Mouse (Mus musculus) heart, adult 2 months (tissue): ENCODE measurements around the gene Spdl1. TPM values are rescaled to one million over a fixed set of nuclear protein-coding genes. Genes with fewer than 3 reads are reported as not detected.
A peak's percentile ranks its signal among the peaks of the same experiment; 100 is the strongest.

Experiments used
- DNase-seq, 2 experiments: peaks; one replicate each; pipeline ENCODE4 v3.0.0; 2021
- H3K27ac ChIP-seq: fragments of 200-600 bp; 2 replicates; pipeline ENCODE4 v1.8.1; 2022
- H3K27me3 ChIP-seq: fragments of 200-500 bp; 2 replicates; pipeline ENCODE4 v1.6.1; 2012; ENCODE audit warnings: mild to moderate bottlenecking, low read length, inconsistent platforms, mixed read lengths; ENCODE audit not compliant: control insufficient read depth, insufficient read depth
- H3K36me3 ChIP-seq: fragments of 200-500 bp; 2 replicates; pipeline ENCODE4 v1.6.1; 2012; ENCODE audit warnings: low read length, inconsistent platforms; ENCODE audit not compliant: control insufficient read depth, insufficient read depth
- H3K4me1 ChIP-seq: fragments of 200-500 bp; 2 replicates; pipeline ENCODE4 v1.6.1; 2011; ENCODE audit warnings: low read length; ENCODE audit not compliant: control insufficient read depth, insufficient read depth
- H3K4me3 ChIP-seq: fragments of 200-600 bp; 2 replicates; pipeline ENCODE4 v1.8.1; 2022
- H3K79me2 ChIP-seq: fragments of 200-500 bp; replicated peaks from 2 replicates; pipeline ENCODE4 v1.6.1; 2012; ENCODE audit warnings: mild to moderate bottlenecking, inconsistent platforms, low read length, moderate library complexity, mixed read lengths; ENCODE audit not compliant: control insufficient read depth, insufficient read depth
- H3K9ac ChIP-seq: fragments of 200-500 bp; 2 replicates; pipeline ENCODE4 v1.6.1; 2012; ENCODE audit warnings: low read depth, mild to moderate bottlenecking, control low read depth, inconsistent platforms, low read length, mixed read lengths
- CTCF ChIP-seq: fragments of 200-600 bp; IDR thresholded peaks from 2 replicates; pipeline ENCODE4 v1.8.1; 2022; ENCODE audit warnings: antibody characterized with exemption, mild to moderate bottlenecking, moderate library complexity
- EP300 ChIP-seq: fragments of 200-500 bp; IDR thresholded peaks from 2 replicates; pipeline ENCODE4 v1.6.1; 2011; ENCODE audit warnings: low read depth, low read length, control low read depth; ENCODE audit not compliant: insufficient read depth
- POLR2A ChIP-seq: fragments of 200-500 bp; IDR thresholded peaks from 2 replicates; pipeline ENCODE4 v1.6.1; 2011; ENCODE audit warnings: mild to moderate bottlenecking, low read depth, low read length, control low read depth; ENCODE audit not compliant: insufficient read depth
- WGBS: fragments of 180-500 bp; shearing (Covaris S2); methylation state at CpG from one replicate; pipeline ENCODE4 v1.1.7; 2018; 5-methylcytosine and 5-hydroxymethylcytosine counted together
- intact Hi-C: fragments of 180-260 bp; cut with DNase I; formaldehyde crosslinking; loops from one replicate; pipeline ENCODE4 v1.15.1; 2025
- long read RNA-seq: library from polyadenylated mRNA; stranded (forward); transcript quantifications from one replicate; pipeline ENCODE4 v2.0.0, GENCODE M21; 2021
- polyA plus RNA-seq: library from polyadenylated mRNA; depleted of rRNA; stranded (reverse); fragments of >200 nt; gene quantifications from 2 replicates; pipeline ENCODE4 v1.2.3, GENCODE M21; 2012; rRNA removed
- total RNA-seq, 2 experiments: library from RNA; stranded (reverse); gene quantifications; 2 replicates each; pipeline ENCODE4 v1.2.3; 2021

Spdl1 gene
- total RNA-seq (under 1 TPM; 0.16 to 0.29 TPM), polyA plus RNA-seq (0.06 and 0.08 TPM in 2 replicates)
- long read RNA-seq = 0 reads

GRCm38 (mm10) chr11:34833318-34834086 is at the start of gene Spdl1:
TSS of gene Spdl1 (minus strand) at chr11:34833641.
- Histone ChIP-seq H3K36me3 (no peaks in the 10 kb centered on the region), H3K27me3 (no peaks in the 10 kb centered on the region), H3K9ac (peak within 1 kb of the TSS; percentile 87), H3K27ac (peak within 1 kb of the TSS; percentile 78), H3K79me2 (no peaks in the 10 kb centered on the region), H3K4me3 (peak within 1 kb of the TSS; percentile 73), H3K4me1 (no peaks in the 10 kb centered on the region; the same call in 1 of the 2 replicates)
- TF ChIP-seq POLR2A (peak; percentile 90), EP300 (0 out of 2 replicates have a peak, but pooled peaks have one; percentile 28), CTCF (no peak)
- intact Hi-C loops = loop anchor here (5.0 to 10.0 kb wide), 2 partner anchors 941 to 999 kb away; partner anchors contain the start of gene Rars
- WGBS = under 1% methylated on average over 49 of the region's 49 CpGs
- peak; percentile 95 to 97 for DNase-seq

- H3K9ac ChIP-seq = no peak overlapping the region
- H3K27me3 ChIP-seq = no peaks in the 10 kb centered on the region
- intact Hi-C loops = loop anchor here (2.0 to 5.0 kb wide), 2 partner anchors 241 to 525 kb away; partner anchors contain the start of gene Slit3
- no peaks in the 10 kb centered on the region for H3K36me3 ChIP-seq
- 23% methylated on average over 5 of the region's 5 CpGs for WGBS
- TF ChIP-seq EP300 (no peak), CTCF (peak; percentile 76)
- no peaks in the 10 kb centered on the region for H3K79me2 ChIP-seq
- DNase-seq = no peak
- no peak overlapping the region for H3K4me3 ChIP-seq
- no peak overlapping the region for H3K27ac ChIP-seq
- no peaks in the 10 kb centered on the region for H3K4me1 ChIP-seq
Measured at GRCm38 (mm10) chr11:34881528-34881927, 48.1 kb upstream of the Spdl1 start.

- Histone ChIP-seq H3K27ac (no peak overlapping the region), H3K9ac (no peak overlapping the region), H3K79me2 (no peaks in the 10 kb centered on the region), H3K27me3 (no peaks in the 10 kb centered on the region), H3K4me3 (no peak overlapping the region), H3K4me1 (no peaks in the 10 kb centered on the region), H3K36me3 (no peaks in the 10 kb centered on the region)
- DNase-seq = no peak
- WGBS = 64% methylated on average over 1 of the region's 1 CpGs
- intact Hi-C loops = loop anchor here (2.0 to 5.0 kb wide), 2 partner anchors 243 to 527 kb away; partner anchors contain the start of gene Slit3
- TF ChIP-seq EP300 (no peak), POLR2A (no peak), CTCF (no peak)
Measured at GRCm38 (mm10) chr11:34879678-34880077, 46.2 kb upstream of the Spdl1 start.

- peak; percentile 5 to 21 for DNase-seq
- Histone ChIP-seq H3K4me3 (no peak overlapping the region), H3K27me3 (no peaks in the 10 kb centered on the region), H3K9ac (no peak overlapping the region), H3K79me2 (no peaks in the 10 kb centered on the region), H3K4me1 (no peaks in the 10 kb centered on the region), H3K27ac (no peak overlapping the region), H3K36me3 (no peaks in the 10 kb centered on the region)
- TF ChIP-seq EP300 (no peak), CTCF (no peak), POLR2A (no peak)
- intact Hi-C loops = no loop called here
- 51% methylated on average over 2 of the region's 2 CpGs for WGBS
Measured at GRCm38 (mm10) chr11:34873861-34874260, 40.4 kb upstream of the Spdl1 start.

GRCm38 (mm10) chr11:34872432-34872831 is 39.0 kb upstream of the Spdl1 start:
- no peaks in the 10 kb centered on the region for H3K27me3 ChIP-seq
- no peak overlapping the region for H3K4me3 ChIP-seq
- no peaks in the 10 kb centered on the region for H3K36me3 ChIP-seq
- H3K27ac ChIP-seq = no peak overlapping the region
- no peak for DNase-seq
- TF ChIP-seq EP300 (no peak), CTCF (no peak), POLR2A (no peak)
- intact Hi-C loops = no loop called here
- no peaks in the 10 kb centered on the region for H3K4me1 ChIP-seq
- H3K79me2 ChIP-seq = no peaks in the 10 kb centered on the region
- 67% methylated on average over 2 of the region's 2 CpGs for WGBS
- no peak overlapping the region for H3K9ac ChIP-seq

- no peaks in the 10 kb centered on the region for H3K79me2 ChIP-seq
- no peaks in the 10 kb centered on the region for H3K4me1 ChIP-seq
- DNase-seq = peak in 1 of 2 experiments; percentile 23
- WGBS = 76% methylated on average over 3 of the region's 3 CpGs
- H3K9ac ChIP-seq = no peak overlapping the region
- no peaks in the 10 kb centered on the region for H3K36me3 ChIP-seq
- H3K27me3 ChIP-seq = no peaks in the 10 kb centered on the region
- intact Hi-C loops = no loop called here
- TF ChIP-seq CTCF = no peak
- no peak for TF ChIP-seq EP300
- no peak for TF ChIP-seq POLR2A
- no peak overlapping the region for H3K4me3 ChIP-seq
- H3K27ac ChIP-seq = no peak overlapping the region
Measured at GRCm38 (mm10) chr11:34871991-34872390, 38.5 kb upstream of the Spdl1 start.
